Mouse (Mus musculus): ENCODE results near the gene Plcb1.

Gene Plcb1

GRCm38 (mm10) chr2:135409418-135410097 is 623.7 kb downstream of the Plcb1 start:
- no peak for DNase-seq (ENCODE audit: low read depth, low spot score)

DNA sequence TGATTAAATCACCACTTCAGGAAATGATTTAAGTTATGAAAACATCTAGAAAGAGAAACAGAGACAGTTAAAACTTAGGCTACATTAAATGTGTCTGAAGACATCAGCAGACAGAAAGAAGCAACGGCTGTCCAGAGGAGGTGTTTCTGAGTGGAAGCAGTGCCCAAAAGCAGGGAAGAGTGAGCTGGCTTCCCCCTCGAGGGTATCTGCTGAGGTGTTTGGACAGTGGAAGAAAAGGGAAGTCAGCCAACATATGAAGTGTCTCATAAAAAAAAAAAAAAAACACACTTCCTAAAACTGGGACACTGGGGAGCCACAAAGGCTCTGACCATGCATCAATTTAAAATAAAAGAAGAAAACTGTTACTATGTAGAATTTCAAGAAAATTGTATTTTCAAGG is 625.8 kb downstream of the Plcb1 start:
- DNase-seq (ENCODE audit: low read depth, low spot score): no peak

GRCm38 (mm10) chr2:135415137-135415536 is 629.3 kb downstream of the Plcb1 start:
- DNase-seq (ENCODE audit: low read depth, low spot score): no peak

GRCm38 (mm10) chr2:135419301-135419700 is 633.4 kb downstream of the Plcb1 start:
- DNase-seq (ENCODE audit: low read depth, low spot score): no peak

DNA sequence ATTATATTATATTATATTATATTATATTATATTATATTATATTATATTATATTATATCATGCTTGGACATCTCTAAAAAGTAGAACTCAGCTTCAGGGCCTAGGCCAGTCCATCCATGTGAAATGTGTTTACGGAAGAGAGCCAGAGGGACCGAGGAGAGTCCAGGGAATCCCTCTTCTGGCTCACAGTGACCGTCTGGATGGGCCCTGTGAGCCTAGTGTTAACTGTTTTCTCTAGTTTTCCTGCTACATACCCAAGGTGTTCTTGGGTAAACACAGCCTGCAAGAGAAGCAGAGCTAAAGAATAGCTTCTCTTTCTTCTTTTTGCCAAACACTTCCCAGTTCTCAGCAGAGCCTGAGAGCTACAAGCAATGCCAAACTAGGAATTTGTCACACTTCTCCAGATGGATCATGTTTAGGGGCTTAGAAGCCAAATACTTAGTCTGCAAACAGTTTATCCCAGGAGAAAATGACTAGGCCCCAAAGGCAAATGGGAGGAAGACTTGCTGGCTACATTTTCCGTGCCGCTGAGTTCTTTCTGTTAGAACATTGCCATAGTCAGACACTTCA is 649.2 kb downstream of the Plcb1 start:
- no peak for DNase-seq (ENCODE audit: low read depth, low spot score)

- DNase-seq (ENCODE audit: low read depth, low spot score): no peak
These were observed 653.2 kb downstream of the Plcb1 start for GRCm38 (mm10) chr2:135439034-135439433.

- peak; percentile 34 for DNase-seq (ENCODE audit: low read depth, low spot score)
These were observed 654.0 kb downstream of the Plcb1 start for GRCm38 (mm10) chr2:135439546-135440517.

GRCm38 (mm10) chr2:135453581-135453980 is 667.7 kb downstream of the Plcb1 start:
- DNase-seq (ENCODE audit: low read depth, low spot score): no peak

DNA sequence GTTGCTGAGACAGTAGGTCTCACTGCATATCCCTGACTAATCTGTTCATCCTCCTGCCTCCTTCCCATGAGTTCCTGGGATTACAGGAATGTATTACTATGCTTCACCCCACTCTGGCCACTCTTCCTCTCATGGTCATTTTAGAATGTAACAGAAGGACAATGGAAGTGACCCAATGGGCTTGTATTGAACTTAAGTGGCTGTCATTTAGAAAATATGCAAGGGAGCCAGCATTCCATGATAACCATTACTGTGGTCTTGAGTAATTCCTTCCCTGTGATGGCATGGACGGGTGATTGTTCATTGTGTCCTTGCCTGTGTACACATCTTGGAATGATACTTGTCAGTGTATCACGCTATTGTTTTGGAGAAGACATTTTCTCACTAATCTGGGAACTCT is 668.1 kb downstream of the Plcb1 start:
- DNase-seq (ENCODE audit: low read depth, low spot score): no peak

GRCm38 (mm10) chr2:135454455-135454854 is 668.6 kb downstream of the Plcb1 start:
- DNase-seq (ENCODE audit: low read depth, low spot score): no peak

GRCm38 (mm10) chr2:135467895-135468294 is 682.0 kb downstream of the Plcb1 start:
- DNase-seq (ENCODE audit: low read depth, low spot score): no peak

DNA sequence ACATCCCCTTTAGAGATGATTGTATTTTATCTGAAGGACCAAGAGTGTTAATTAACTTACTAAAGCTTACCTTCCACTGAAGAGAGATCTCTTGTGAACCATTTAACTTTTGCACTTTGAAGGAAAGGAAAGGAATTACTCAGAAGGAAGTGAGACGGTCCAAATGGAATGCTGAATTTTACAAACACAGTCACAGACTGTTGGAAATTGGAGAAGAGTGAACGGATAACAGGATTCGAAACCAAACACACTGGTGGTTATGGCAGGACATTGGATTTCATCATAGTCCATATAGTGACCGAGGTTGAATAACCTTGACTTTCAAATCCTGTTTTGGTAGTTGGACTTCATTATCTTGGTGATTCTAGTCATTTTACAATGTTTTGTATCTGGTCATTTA is 688.2 kb downstream of the Plcb1 start:
- no peak for DNase-seq (ENCODE audit: low read depth, low spot score)

DNA sequence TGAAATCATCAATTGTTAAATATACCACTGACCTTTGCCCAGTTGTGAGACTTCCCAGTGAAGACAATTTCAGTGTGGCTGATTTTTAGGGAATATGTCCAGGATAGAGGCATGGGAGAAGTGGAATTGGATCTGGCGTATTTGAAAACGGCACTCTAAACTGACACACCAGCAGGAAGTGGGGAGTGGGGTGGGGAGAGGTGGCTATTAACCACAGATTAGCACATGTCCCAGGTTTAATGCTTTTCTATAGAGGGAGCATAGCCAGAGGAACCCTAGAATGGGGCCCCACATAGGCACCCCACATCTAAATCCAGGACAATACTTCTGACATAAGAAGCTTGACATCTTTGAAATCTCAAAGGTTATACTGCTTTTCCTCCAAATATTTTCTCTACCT is 699.4 kb downstream of the Plcb1 start:
- no peak for DNase-seq (ENCODE audit: low read depth, low spot score)

DNA sequence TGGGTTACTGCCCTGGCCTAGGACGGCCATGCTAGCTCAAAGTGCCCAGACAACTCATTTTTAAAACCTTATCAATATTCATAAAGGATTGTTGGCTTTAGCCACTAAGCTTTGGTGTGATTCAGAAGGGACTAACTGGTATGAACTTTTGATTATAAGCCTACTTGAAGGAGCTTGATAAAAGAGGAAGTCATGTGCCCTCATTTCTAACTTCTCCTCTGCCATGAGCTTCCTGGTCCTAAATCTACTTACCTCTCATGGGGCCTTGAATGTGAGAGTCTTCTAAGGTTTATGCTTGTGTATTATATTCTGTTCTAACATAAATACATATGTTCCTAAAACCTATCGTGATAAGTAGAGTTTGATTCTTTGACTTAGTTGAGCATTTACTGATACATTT is 702.4 kb downstream of the Plcb1 start:
- DNase-seq (ENCODE audit: low read depth, low spot score): no peak

GRCm38 (mm10) chr2:135489127-135489526 is 703.3 kb downstream of the Plcb1 start:
- DNase-seq (ENCODE audit: low read depth, low spot score): no peak

DNA sequence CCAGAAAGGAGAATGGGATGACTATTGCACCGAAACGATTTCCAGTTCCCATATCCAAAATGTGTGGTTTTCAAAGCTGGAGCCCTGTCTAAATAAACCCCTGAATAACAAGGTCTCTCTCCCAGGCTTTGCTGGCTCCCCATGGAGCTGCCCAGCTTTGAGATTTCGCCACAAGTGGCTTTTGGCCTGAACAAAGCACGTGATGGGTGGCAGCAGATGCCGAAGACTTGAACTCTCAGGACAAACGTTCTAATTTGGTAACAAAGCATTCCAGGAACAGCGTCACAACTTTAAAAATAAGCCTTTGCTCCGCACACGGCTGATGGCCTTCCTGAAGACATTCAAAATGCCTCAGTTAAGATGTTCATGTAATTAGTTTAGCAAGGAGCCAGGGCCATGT is 706.9 kb downstream of the Plcb1 start:
- no peak for DNase-seq (ENCODE audit: low read depth, low spot score)

GRCm38 (mm10) chr2:135496553-135496952 is 710.7 kb downstream of the Plcb1 start:
- DNase-seq (ENCODE audit: low read depth, low spot score): no peak

- no peak for DNase-seq (ENCODE audit: low read depth, low spot score)
These were observed 711.4 kb downstream of the Plcb1 start for GRCm38 (mm10) chr2:135497251-135497650.

DNA sequence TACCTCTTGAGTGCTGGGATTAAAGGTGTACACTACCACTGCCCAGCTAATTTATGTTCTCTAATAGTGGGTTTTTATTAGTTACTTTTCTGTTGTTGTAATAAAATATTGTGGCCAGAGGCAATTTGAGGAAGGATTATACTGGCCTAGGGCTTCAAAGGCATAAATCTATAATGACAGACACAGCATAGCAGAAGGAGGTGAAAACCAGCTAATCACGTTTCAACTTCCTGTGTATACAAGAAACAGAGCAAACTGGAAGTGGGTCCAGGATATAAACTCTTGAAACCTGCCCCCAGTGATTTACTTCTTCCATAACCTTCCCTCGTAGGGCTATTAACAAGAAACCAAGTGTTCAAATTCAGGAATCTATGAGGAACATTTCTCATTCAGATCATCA is 715.0 kb downstream of the Plcb1 start:
- DNase-seq (ENCODE audit: low read depth, low spot score): no peak

- no peak for DNase-seq (ENCODE audit: low read depth, low spot score)
These were observed 717.6 kb downstream of the Plcb1 start for GRCm38 (mm10) chr2:135503328-135503997.

- DNase-seq (ENCODE audit: low read depth, low spot score): no peak
These were observed 718.1 kb downstream of the Plcb1 start for GRCm38 (mm10) chr2:135503998-135504354.

GRCm38 (mm10) chr2:135507111-135507510 is 721.2 kb downstream of the Plcb1 start:
- no peak for DNase-seq (ENCODE audit: low read depth, low spot score)

Measured in CD4-positive, CD25-positive, alpha-beta regulatory T cell, adult 2 months (primary cell).